Mouse (Mus musculus) layer of hippocampus, adult 8-10 months (tissue): Measurements from ENCODE around the gene Gstm7. TPM values are rescaled to one million over a fixed set of nuclear protein-coding genes. Genes with fewer than 3 reads are reported as not detected.
"Not testable (repeated sequence)": the region's sequence is repeated elsewhere in the genome, so short reads cannot be mapped to it uniquely, and the experiment has no call there.

Experiments
- DNase-seq, 2 experiments: peaks; one replicate each; pipeline ENCODE4 v3.0.0; 2022; ENCODE audit warnings: low spot score in 2 of 2
- total RNA-seq, 4 experiments: library from RNA; stranded (reverse); gene quantifications; 2 replicates each; pipeline ENCODE4 v1.2.4; 2022

Gene Gstm7
- total RNA-seq, 4 experiments from 2014 or later = 147 to 158 (median 155) TPM

DNA sequence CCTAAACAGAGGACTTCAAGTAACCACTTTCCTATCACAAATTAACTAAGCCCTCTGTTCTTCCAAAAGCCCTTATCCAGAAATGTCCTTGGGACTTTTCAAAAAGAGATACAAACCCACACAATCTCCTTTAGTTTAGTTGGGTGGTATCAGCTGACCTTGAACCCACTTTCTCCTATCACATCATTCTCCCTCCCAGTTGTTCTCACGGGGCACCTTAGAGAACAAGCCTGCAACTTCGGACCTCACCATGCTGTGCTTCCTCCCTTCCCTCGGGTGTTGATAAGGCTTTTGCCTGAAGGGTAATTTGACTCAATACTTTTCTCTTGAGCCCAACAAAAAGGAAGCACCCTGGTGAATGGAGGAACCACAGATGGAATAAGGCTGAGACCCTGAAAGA is 4.3 kb upstream of the Gstm7 start:
- DNase-seq = no peak

DNA sequence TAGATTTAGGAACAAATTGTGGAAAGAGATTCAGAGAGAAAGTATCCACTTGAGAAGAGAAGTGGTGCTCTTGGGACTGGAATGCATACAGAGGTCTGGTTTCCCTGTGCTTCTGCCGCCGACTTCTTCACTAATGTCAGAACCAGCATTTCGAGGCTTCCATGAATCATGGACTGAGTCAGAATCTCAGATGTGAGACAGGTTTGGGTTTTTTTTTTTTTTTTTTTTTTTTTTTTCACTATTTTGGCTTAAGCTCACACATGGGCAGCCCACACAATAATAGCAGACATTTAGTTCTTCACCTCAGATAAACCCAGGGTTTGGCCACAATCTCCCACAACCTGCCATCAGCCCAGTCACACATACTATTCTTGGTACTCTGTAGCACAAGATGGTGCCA is 3.7 kb upstream of the Gstm7 start:
- no peak for DNase-seq

DNA sequence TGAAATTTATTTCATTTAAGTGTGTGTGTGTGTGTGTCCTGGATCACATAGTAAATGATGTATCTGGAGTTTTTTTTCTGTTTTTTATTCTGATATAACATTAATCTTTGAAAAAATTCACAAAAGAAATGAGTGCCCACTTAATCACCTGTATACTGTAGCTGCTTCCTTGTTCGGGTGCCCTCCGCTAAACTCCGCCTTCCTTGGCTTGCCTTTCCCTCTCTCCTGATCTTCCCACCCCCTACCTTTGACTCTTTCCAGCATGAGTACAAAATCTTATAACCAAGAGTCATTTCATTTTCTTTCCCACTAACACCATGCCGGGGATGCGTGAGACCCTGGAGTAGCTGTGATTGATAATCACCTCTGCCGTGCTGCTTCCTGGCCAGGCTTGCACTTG is 511 bp upstream of the Gstm7 start:
- no peak for DNase-seq

DNA sequence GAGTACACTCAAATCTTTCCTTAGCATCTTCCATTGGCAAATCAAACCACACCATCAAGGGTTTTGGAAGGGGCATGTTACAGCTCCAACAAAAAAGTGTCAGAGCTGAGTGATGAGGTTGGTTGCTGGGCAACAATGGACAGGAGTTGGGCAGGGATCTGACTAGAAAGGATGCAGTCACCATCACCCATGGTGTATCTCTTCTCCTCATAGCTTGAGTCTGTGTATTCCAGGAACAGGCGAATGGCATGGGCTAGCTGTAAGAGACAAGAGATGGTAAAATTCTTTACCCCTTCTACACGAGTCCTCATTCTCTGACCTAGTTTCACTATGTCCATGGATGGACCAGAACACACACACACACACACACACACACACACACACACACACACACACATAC is 483 bp downstream of the Gstm7 start:
- DNase-seq = no peak

DNA sequence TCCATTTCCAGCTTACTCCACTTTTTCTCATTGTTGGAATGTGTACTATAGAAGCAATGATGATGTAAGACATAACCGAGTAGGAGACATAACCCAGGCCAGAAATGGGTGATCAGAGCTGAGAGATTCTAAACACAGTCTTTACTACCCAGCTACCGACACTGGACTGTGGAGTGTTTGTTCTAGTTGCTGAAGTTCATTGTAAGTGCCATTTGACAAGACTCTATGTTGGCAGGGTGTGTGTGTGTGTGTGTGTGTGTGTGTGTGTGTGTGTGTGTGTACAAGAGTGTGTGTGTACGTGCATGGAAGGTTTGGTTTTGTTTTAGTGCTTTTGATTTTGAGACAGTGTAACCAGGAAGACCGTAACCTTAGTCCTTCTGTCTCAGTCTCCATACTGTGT is 1.9 kb downstream of the Gstm7 start:
- no peak for DNase-seq

DNA sequence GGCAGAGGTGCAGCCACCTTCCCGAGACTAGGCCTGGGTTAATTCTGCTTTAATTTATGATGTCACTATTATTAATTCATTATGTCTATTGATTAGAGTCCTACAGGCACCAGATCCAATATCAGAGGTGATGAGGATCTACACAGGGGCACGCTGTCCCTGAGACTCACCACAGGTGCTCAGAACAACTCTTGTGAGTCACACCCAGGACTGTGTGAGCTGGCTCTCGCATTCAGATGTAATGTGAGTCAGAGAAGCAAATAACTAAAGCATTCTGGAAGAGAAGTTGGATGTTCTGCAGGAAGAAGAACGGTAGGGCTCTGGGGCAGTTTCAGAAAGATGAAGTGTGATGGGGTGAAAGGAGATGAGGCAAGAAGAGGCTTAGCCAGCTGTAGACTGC is 2.4 kb downstream of the Gstm7 start:
- no peak for DNase-seq

DNA sequence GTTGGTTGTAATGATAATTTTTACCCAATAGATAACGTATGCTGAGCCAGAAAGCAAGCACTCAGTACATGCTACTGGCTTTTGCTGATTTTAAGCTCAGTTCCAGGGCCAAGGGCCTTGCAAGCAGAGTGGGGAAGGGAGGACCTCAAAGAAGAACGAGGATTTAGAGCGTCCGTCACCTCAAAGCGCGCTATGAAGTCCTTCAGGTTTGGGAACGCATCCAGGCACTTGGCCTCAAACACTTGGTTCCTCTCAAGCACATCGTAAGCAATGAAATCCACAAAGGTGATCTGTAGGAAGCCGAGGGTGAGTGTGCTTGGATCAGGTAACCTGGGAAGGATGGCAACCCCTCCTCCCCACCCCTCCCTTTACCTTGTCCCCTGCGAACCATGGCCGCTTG is 2.9 kb downstream of the Gstm7 start:
- no peak for DNase-seq

DNA sequence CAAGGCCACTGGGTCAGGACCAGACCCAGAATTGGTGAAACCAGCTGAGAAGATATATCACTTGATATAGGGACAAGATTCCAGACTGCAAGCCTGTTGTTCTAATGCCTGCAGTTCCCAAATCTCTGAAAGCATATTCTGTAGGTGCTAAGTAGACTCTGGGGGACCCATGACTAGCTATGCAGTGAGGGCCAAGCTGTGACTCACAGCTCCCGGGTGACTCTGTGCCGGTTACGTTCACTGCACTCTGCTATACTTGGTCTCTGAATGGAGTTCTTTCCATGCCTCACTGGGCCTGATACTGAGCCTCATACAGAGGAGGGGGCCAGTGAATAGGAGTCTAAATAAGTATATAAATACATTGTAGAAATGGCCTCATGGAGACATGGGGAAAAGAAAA is 3.8 kb downstream of the Gstm7 start:
- DNase-seq = no peak

DNA sequence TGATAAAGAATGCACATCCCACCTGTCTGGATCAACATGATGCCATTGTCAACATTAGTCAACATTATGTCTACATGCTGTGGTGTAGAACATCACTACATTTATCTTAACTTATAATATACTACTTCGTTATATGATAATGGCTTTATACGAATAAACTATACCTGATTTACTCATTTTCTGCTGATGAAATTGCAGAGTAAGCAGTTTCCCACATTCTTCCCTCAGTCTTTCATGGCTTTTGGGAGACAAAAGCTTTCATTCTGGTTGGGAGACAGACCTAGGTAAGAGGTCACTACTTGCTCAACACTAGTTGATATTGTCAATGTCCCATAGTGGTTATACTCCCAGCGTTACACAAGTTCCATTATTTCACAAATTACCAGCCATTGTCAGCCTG is 6.3 kb downstream of the Gstm7 start:
- DNase-seq = no peak

DNA sequence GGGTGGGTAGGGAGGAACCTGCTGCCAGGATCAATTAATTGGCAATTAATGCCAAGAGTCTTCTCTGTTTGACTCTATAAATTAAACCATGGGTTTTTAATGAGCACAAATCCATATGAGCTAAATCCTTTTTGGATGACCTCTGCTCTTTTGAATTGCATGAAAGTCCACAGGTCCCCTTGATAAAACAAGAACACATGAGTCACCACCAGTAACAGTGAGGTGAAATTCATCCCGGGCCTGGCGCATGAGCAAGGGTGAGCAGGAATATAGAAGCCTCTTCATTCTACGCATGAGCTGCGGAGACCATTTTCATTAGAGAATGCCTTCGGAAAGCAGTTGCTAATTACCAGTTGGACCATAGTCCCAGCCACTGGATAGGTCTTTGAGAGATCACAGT is 11.3 kb downstream of the Gstm7 start:
- no peak for DNase-seq

DNA sequence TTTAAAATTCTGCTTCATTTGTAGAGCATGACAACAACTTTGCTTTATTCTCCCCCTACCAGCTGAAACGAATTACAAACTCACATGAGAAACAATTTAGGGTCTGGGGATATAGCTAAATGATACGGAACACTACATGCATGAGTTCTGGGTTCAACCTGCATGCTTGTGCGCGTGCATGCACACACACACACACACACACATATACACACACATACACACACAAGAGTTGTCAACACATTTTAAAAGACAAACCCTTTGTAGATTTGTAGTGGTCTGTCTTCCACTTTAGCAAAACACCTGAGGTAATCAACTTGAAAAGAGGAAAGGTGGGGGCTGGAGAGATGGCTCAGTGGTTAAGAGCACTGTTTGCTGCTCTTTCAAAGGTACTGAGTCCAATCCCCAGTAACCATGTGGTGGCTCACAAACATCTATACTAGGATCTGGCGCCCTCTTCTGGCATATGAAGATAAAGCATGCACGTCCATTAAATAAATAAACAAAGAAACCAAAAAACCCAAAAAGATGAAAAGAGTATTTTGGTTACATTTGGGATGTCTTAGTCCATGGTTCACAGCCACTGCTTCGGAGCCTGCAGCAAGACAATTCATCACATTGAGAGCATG is 13.7 kb downstream of the Gstm7 start:
- peak in 1 of 2 experiments; percentile 80 for DNase-seq

DNA sequence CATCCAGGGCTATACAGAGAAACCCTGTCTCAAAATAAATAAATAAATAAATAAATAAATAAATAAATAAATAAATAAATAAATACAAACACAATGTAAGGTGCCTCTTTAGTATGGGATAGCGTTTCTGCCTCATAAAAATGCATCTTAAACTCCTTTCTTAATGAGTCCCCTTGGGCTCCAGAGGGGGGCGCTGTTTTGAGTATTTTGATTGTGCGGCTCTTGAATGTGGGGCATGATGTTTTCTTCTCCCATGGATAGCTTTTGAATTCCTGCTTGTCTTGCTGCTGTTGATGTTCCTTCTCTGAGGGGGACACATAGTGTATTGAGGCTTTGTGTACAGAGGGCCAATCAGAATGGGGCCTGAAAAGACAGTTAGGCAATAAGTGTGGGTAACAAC is 14.5 kb downstream of the Gstm7 start:
- DNase-seq = no peak

DNA sequence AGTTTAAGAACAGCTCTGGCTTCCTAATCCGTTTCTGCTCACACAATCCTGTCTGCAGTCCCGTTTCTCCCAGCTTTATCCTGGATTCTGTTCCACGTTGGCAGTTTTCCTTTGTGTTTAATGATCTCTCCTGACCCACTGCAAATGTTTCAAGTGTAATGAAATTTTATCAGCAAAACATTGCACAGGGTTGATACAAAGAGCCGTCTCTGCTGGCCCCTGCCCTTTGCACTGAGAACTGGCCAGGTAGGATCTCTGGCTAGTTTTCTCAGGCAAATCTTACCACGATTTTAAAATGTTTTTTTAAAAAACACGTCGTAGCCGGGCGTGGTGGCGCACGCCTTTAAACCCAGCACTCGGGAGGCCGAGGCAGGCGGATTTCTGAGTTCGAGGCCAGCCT is 14.9 kb downstream of the Gstm7 start:
- no peak for DNase-seq

DNA sequence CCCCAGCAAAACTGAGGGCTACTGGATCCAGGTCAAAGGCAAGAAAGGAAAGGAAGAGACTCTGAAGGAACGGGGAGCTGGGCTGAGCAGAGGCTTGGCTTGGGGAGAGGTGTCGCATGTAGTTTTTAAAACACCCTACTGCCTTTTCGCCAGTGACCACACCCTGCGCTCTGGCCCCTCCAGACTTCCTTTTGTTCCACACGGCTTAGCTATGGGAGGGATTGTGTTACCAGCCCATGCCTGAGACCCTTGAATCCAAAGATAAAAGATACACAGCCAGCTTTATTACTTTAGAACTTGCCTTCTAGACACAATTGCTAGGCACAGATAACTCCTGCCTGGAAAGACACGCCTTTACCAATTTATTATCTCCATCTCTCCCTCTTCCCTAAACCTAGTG is 25.7 kb downstream of the Gstm7 start:
- no peak for DNase-seq

DNA sequence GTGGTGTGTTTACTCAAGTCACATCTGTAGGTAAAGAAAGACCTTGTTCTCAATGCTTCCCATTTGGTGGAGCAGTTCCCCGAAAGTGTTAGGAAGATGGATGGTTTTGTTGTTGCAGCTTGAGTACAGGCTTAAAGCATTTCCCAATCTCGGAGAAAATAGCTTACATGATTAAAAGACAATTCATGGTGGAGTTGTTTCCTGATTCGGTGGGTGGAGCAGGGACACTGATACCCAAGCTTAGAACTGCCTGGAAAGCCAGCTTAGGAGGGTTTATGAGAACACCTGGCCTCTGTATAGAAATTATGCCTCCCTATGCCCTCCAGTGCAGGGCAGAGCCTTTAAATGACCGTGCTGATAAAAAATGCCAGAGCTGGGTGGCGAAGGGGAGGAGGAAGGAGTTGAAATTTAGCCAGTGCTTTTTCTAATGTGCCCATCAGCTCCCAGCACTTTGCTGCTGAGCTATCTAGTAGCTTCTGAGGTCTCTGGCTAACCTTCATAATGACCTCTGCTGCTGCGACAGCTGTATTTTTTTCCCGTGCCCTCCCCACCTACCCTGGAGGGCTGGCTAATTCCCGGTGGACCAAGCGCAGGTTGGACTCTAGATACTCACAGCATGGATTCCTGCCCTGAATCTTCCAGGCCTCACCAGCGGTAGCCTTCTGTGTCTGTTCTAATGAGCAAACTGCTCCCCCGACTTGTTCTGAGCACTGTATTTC is 30.5 kb downstream of the Gstm7 start:
- DNase-seq = no peak

DNA sequence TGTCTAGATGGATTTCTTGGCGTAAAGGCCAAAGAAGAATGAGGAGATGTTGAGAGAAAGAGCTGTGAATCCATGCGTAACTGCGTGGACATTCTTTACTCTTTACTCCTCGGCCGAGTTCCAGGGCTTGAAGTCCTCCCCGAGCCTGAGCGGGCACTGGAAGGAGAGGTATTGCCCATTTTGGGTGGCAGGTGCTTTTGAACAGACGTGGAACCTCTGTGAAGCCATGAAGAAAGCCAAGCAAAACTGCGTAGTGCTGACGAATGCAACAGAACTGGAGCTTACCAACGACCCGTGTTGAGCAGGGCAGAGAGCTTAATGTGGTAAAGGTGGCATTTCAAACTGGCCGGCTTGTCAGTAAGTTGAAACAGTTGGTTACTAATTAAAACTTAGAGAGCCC is 32.9 kb downstream of the Gstm7 start:
- no peak for DNase-seq

DNA sequence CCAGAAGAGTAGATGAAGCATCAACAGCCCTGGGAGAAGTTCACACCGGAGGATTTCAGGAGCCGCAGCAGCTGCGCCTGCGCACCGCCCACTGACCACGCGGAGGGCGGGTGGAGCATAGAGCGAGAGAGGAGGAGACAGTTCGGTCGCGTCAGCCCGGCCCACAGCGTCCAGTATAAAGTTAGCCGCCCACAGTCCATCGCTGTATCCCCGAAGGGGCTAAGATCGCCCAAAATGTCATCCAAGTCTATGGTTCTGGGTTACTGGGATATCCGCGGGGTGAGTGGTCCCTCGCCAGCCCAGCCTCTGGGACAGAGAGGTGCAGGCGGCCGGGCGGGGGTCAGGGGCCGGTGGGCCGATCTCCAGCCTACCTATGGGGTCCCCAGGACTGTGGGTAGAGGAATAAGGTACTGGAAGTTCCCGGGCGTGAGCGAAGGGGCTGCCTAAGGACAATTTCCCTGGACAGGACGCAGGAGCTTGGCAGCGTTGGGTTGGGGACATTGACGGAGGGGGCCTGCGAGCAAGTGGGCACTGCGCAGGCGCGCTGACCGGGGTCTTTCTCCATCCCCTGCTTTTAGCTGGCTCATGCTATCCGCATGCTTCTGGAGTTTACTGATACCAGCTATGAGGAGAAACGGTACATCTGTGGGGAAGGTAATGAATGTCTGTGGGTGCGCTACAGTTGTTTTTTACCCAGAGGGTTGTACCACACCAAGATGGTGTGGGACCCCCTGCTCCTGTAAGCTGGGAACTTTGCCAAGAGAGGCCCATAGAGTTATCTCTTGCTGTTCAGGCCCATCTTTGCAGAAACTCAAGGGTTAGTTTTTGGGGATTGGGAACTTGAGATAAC is 35.7 kb downstream of the Gstm7 start, which contains the start of gene Gstm5:
Gene Gstm5, plus strand, starts transcription at position 102 of the 850 bp plus-strand sequence.
- peak; percentile 86 to 87 for DNase-seq

DNA sequence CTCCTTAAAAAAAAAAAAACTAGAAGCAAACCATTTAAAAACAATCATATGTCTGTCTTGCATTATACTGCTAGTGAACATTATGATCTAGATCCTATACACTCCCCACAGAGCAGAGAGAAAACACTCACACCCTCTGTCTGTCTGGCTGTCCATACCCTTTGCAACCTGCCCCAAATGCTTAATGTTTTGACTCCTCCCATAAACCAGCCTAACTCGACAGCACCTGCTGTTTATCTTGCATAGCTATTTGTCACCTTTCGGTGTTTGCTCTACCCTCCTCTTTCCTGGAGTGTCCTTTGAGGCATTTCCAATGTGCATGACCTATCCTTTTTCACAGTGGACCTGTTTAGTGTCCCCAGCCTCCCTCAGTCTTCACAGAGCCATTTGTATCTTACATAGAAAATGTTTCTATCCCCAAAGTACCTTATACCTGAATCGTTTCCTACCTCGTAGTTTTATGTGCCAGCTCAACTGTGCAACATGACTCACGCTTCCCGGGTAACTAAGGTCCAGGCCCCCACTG is 36.4 kb downstream of the Gstm7 start:
- DNase-seq = no peak

DNA sequence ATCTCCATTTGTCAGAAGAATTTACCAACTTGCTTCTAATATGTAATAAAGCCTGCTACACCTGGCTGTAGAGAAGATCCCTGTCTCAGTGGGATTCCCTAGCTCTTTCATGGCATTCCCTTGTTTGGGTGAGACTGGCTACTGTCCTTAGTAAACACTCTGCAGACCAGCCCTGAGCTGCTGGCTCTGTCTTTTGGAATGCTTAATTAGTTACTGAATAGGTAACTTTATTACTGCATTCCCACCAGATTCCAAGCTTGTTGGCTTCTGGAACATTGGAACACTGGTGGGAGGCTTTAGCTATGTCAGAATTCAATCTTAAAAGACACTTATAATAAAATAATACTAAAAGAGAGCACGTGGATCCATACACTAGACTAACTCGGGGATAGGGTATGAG is 42.4 kb downstream of the Gstm7 start:
- DNase-seq = not testable (repeated sequence)

DNA sequence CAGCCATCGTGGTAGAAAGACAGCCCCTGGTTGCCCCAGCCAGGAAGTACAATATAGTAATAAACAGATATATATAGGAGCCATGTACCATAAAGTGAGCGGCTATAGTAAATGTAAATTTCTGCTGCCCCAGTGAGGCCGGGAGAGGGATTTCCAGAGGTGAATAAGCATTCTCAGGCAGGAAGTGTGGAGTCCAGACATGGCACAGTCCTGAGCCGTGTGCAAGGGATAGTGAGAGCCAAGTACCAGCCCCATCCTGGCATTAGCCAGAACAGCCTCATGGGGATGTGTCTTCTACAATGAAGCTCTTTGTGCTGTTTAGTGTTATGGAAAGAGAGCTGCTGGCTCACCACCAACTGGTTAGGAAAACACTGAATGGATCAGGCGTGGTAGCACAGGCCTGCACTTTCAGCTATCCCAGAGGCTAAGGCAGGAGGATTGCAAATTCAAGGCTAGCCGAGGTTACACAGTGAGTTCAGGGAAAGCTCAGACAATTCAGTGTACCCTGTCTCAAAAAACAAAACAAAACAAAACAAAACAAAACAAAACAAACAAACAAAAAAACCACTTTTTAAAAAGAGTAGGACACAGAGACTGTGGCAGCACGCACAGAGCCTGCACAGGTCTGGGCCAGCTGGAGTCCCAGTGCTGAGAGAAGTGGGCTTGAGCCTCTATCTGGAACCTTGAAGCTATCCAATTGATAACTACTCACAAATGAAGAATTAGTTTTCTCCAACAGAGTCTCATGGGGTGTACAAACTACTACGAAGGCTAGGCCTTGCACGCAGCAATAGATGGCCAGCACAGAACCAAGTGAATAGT is 43.7 kb downstream of the Gstm7 start:
- DNase-seq = peak; percentile 84 to 91
